Mouse (Mus musculus) thymus, adult 18-20 months (tissue): ENCODE results near the gene Jtb.
A peak's percentile ranks its signal among the peaks of the same experiment; 100 is the strongest.

ENCODE experiments used
- DNase-seq, 2 experiments: peaks; one replicate each; pipeline ENCODE4 v3.0.0; 2022; ENCODE audit warnings: mixed read lengths in 2 of 2

Jtb gene

GRCm38 (mm10) chr3:90264687-90265033 lies 33.3 kb downstream of the Jtb start:
- DNase-seq: no peak

GRCm38 (mm10) chr3:90265034-90265931 lies 33.9 kb downstream of the Jtb start, which contains the start of gene Dennd4b:
Gene Dennd4b (plus strand): TSS chr3:90265185.
- peak; percentile 81 to 88 for DNase-seq

GRCm38 (mm10) chr3:90265932-90266741 lies 34.7 kb downstream of the Jtb start:
- DNase-seq: peak; percentile 43 to 69

GRCm38 (mm10) chr3:90266901-90267775 lies 35.7 kb downstream of the Jtb start:
- DNase-seq: peak in 1 of 2 experiments; percentile 37

GRCm38 (mm10) chr3:90268190-90268589 lies 36.8 kb downstream of the Jtb start:
- DNase-seq: no peak

- no peak for DNase-seq
Measured at GRCm38 (mm10) chr3:90268971-90269370, 37.6 kb downstream of the Jtb start.

- DNase-seq: no peak
Measured at GRCm38 (mm10) chr3:90270784-90271183, 39.4 kb downstream of the Jtb start.

- no peak for DNase-seq
Measured at GRCm38 (mm10) chr3:90272170-90272569, 40.8 kb downstream of the Jtb start.

- DNase-seq: no peak
Measured at GRCm38 (mm10) chr3:90273855-90274254, 42.5 kb downstream of the Jtb start.

- DNase-seq: no peak
Measured at GRCm38 (mm10) chr3:90275286-90275685, 43.9 kb downstream of the Jtb start.

GRCm38 (mm10) chr3:90276858-90277257 lies 45.5 kb downstream of the Jtb start:
- no peak for DNase-seq

GRCm38 (mm10) chr3:90277793-90278192 lies 46.4 kb downstream of the Jtb start:
- DNase-seq: no peak

- no peak for DNase-seq
Measured at GRCm38 (mm10) chr3:90278211-90278610, 46.8 kb downstream of the Jtb start.

- no peak for DNase-seq
Measured at GRCm38 (mm10) chr3:90279216-90279615, 47.8 kb downstream of the Jtb start.

GRCm38 (mm10) chr3:90279743-90280142 lies 48.3 kb downstream of the Jtb start:
- no peak for DNase-seq

- no peak for DNase-seq
Measured at GRCm38 (mm10) chr3:90280708-90281107, 49.3 kb downstream of the Jtb start.

- DNase-seq: no peak
Measured at GRCm38 (mm10) chr3:90284150-90284549, 52.8 kb downstream of the Jtb start.
